Mouse (Mus musculus) thymus, postnatal 0 days (tissue): ENCODE data around the gene Fam19a1. TPM values are rescaled to one million over a fixed set of nuclear protein-coding genes. Genes with fewer than 3 reads are reported as not detected.
"Not testable (repeated sequence)": the region's sequence is repeated elsewhere in the genome, so short reads cannot be mapped to it uniquely, and the experiment has no call there.

Experiments
- DNase-seq: peaks from one replicate; pipeline ENCODE4 v3.0.0-alpha.2; 2015; ENCODE audit warnings: low spot score
- polyA plus RNA-seq: library from polyadenylated mRNA; unstranded; fragments of >200 nt; fragmentation: Nextera tagmentation; extraction: Ambion mirVana; gene quantifications from 2 replicates; pipeline ENCODE4 v1.2.1, GENCODE M21; 2015

The Fam19a1 gene
- polyA plus RNA-seq = 0.44 and 0.45 TPM in 2 replicates

- DNase-seq = no peak
These were observed at the start of gene Fam19a1 for GRCm38 (mm10) chr6:96112854-96113253. TSS of gene Fam19a1 (plus strand) at chr6:96113154.

GRCm38 (mm10) chr6:96071080-96071479, 41.9 kb upstream of the Fam19a1 start:
- DNase-seq = no peak

GRCm38 (mm10) chr6:96071567-96071966, 41.4 kb upstream of the Fam19a1 start:
- DNase-seq = no peak

- DNase-seq = no peak
These were observed 23.0 kb upstream of the Fam19a1 start for GRCm38 (mm10) chr6:96089961-96090360.

GRCm38 (mm10) chr6:96093716-96094115, 19.2 kb upstream of the Fam19a1 start:
- no peak for DNase-seq

- DNase-seq = no peak
These were observed 14.7 kb upstream of the Fam19a1 start for GRCm38 (mm10) chr6:96098225-96098624.

GRCm38 (mm10) chr6:96111656-96112055, 1.3 kb upstream of the Fam19a1 start:
- DNase-seq = no peak

GRCm38 (mm10) chr6:96114151-96114550, 1.2 kb downstream of the Fam19a1 start:
- DNase-seq = no peak

- DNase-seq = no peak
These were observed 3.2 kb downstream of the Fam19a1 start for GRCm38 (mm10) chr6:96116148-96116533.

GRCm38 (mm10) chr6:96116534-96117272, 3.7 kb downstream of the Fam19a1 start:
- DNase-seq = no peak

- no peak for DNase-seq
These were observed 30.4 kb downstream of the Fam19a1 start for GRCm38 (mm10) chr6:96143326-96143725.

- no peak for DNase-seq
These were observed 52.4 kb downstream of the Fam19a1 start for GRCm38 (mm10) chr6:96165403-96165802.

- DNase-seq = no peak
These were observed 52.9 kb downstream of the Fam19a1 start, which contains the start of gene 1700123L14Rik for GRCm38 (mm10) chr6:96165818-96166379. TSS of gene 1700123L14Rik (minus strand) at chr6:96166243.

GRCm38 (mm10) chr6:96167031-96167430, 54.1 kb downstream of the Fam19a1 start:
- no peak for DNase-seq

- no peak for DNase-seq
These were observed 60.7 kb downstream of the Fam19a1 start for GRCm38 (mm10) chr6:96173681-96174080.

- no peak for DNase-seq
These were observed 65.6 kb downstream of the Fam19a1 start for GRCm38 (mm10) chr6:96178530-96178929.

- DNase-seq = no peak
These were observed 70.4 kb downstream of the Fam19a1 start for GRCm38 (mm10) chr6:96183392-96183791.

- DNase-seq = no peak
These were observed 73.6 kb downstream of the Fam19a1 start for GRCm38 (mm10) chr6:96186517-96186916.

- not testable (repeated sequence) for DNase-seq
These were observed 86.0 kb downstream of the Fam19a1 start for GRCm38 (mm10) chr6:96198991-96199390.

- DNase-seq = no peak
These were observed 92.4 kb downstream of the Fam19a1 start for GRCm38 (mm10) chr6:96205395-96205794.

- DNase-seq = no peak
These were observed 121.9 kb downstream of the Fam19a1 start for GRCm38 (mm10) chr6:96234806-96235205.

- no peak for DNase-seq
These were observed 131.4 kb downstream of the Fam19a1 start for GRCm38 (mm10) chr6:96244320-96244719.

GRCm38 (mm10) chr6:96252001-96252400, 139.0 kb downstream of the Fam19a1 start:
- no peak for DNase-seq
